Mouse (Mus musculus): ENCODE measurements around the gene Olfr424. TPM values are rescaled to one million over a fixed set of nuclear protein-coding genes. Genes with fewer than 3 reads are reported as not detected.

Gene Olfr424
- total RNA-seq (2015; ENCODE audit: low replicate concordance) (not detected in 2 replicates), total RNA-seq (2017; ENCODE audit: low replicate concordance) (not detected in 2 replicates)

GRCm38 (mm10) chr1:174131217-174131616 lies at the start of gene Olfr424:
Olfr424 (plus strand) TSS chr1:174131517.
- ATAC-seq (replicated peaks; ENCODE audit: low FRiP score, poor library complexity, severe bottlenecking) = no peak

DNA sequence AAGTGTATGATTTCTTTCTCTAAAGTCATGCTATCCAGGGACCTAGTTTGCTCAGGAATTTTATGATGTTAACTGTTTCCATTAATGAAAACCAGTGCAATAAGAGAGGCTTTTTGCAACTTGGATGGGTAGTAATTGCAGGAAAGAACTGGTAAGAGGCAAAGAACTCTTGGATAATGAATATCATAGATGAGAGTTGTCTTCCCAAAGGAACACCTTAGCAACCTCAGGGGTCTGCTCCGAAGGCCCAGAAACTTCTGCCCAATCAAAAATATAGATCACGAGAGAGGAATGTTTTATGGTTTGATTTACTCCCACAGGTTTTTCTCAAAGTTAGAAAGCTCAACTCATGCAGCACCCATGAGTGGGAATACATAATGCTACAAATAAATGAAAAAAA lies 47.3 kb upstream of the Olfr424 start, which contains the start of gene Olfr429:
Olfr429 (plus strand) TSS at position 301 of the 400 bp plus-strand sequence.
- ATAC-seq (replicated peaks; ENCODE audit: low FRiP score, poor library complexity, severe bottlenecking) = no peak

DNA sequence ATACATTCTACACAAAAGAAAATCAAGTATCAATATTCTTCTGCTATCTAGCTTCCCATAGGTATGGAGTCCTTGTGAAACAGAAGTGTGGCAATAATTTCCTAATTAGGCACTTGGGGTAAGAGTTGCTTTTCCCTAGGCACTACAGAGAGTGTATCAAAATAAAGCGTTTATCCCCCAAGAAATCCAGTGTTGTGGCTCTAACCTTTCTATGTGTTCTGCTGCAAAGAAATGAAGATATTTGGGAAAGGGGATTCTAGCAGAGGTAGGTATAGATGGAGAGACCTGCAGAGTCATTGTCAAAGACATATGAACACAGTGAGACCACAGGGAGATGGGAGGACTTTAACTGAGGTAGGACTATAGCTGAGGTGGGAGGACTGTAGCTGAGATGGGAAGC lies 34.7 kb upstream of the Olfr424 start, which contains the start of gene Olfr427:
Olfr427 (plus strand) TSS at position 301 of the 400 bp plus-strand sequence.
- ATAC-seq (replicated peaks; ENCODE audit: low FRiP score, poor library complexity, severe bottlenecking) = no peak

- ATAC-seq (replicated peaks; ENCODE audit: low FRiP score, poor library complexity, severe bottlenecking) = no peak
These were observed 27.6 kb upstream of the Olfr424 start for GRCm38 (mm10) chr1:174103735-174104134.

DNA sequence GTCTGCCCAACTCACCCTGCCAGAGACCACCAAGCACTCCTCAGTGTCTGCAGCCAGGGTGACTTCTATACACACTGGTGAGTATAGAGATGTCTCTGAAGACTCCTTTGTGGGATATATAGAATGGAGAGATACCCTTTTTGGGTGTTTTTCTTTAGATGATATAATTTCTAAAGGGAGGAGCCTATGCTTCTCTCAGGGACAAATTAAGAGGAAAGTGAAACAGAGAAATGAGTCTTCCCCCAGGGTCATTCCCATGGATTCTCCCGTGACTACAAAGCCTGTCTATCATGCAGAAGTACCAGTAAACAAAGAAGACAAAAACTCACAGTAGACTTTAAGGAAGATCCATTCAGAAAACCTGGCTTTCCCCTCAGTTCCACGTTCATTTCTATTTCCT lies 10.3 kb upstream of the Olfr424 start, which contains the start of gene Olfr231:
Olfr231 (minus strand) TSS at position 101 of the 400 bp plus-strand sequence.
- no peak for ATAC-seq (replicated peaks; ENCODE audit: low FRiP score, poor library complexity, severe bottlenecking)

DNA sequence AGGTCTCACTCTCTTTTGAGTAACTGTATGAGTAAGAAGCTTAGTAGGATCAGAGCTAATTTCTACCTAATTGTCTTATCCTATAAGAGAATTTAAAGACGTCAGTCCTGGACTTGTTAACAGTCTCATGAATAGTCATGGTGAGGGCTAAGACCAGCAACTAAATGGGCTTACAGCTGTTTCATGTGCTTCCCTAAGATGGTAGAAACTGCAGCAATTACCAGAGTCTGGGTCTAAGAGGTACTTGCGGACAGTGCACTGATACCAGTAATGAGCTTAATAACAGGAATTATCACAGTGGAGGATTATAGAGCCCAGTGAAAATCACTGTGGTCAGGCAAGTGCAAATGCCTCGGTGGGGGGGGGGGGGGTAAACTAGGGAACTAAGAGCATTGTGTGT lies 682 bp downstream of the Olfr424 start:
- ATAC-seq (replicated peaks; ENCODE audit: low FRiP score, poor library complexity, severe bottlenecking) = 0 out of 2 replicates have a peak, but pooled peaks have one; percentile 9

- no peak for ATAC-seq (replicated peaks; ENCODE audit: low FRiP score, poor library complexity, severe bottlenecking)
These were observed 10.1 kb downstream of the Olfr424 start for GRCm38 (mm10) chr1:174141384-174141783.

GRCm38 (mm10) chr1:174146696-174147095 lies 15.4 kb downstream of the Olfr424 start:
- no peak for ATAC-seq (replicated peaks; ENCODE audit: low FRiP score, poor library complexity, severe bottlenecking)

GRCm38 (mm10) chr1:174149289-174149688 lies 18.0 kb downstream of the Olfr424 start:
- ATAC-seq (replicated peaks; ENCODE audit: low FRiP score, poor library complexity, severe bottlenecking) = no peak

DNA sequence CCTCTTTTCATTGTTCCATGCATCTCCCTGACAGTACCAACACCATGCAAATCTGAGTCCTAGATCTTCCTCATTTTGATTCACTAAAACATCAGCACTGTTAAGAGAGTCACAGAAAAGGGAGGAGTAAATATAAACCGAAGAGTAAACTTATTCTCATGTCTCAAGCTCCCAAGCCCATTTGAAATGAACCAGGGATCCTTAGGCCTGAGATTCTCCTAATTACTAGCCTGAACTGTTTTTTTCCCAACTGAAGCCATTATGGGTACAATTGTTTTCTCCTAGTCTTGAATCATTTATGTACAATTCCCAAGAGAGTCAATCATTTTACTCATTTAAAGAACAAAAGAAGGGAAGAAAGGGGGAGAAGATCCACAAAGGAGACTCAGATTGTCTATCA lies 24.0 kb downstream of the Olfr424 start, which contains the start of gene Olfr420:
Olfr420 (plus strand) TSS at position 301 of the 400 bp plus-strand sequence.
- no peak for ATAC-seq (replicated peaks; ENCODE audit: low FRiP score, poor library complexity, severe bottlenecking)

DNA sequence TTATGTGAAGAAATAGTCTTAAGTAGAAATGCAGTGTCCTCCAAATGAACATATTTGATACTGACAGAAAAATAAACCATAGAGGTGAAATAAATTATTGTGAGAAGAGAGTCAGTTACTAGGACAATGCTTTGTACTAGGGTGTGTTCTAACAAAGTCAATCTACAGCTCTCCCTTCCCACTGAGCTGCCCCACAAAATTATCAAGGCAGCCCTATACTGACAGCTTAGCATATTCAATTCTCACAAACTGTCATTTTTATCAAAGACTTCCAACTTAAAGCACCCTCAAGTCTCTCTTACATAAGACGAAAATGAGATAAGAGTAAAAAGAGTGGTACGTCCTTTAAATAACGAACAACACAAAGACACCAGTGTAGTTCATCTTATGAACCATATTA lies 26.3 kb downstream of the Olfr424 start:
- ATAC-seq (replicated peaks; ENCODE audit: low FRiP score, poor library complexity, severe bottlenecking) = no peak

GRCm38 (mm10) chr1:174158512-174158911 lies 27.2 kb downstream of the Olfr424 start:
- ATAC-seq (replicated peaks; ENCODE audit: low FRiP score, poor library complexity, severe bottlenecking) = peak; percentile 33; the same call in 1 of the 2 replicates

DNA sequence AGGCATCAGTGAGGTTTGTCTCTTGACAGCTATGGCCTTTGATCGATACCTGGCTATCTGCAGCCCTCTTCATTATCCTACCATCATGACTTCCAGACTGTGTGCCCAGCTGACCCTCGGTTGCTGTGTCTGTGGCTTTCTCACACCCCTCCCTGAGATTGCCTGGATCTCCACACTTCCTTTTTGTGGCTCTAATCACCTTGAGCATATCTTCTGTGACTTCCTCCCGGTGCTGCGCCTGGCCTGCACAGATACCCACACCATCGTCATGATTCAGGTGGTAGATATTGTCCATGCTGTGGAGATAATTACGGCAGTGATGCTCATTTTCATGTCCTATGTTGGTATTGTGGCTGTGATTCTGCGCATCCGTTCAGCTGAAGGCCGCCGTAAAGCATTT lies 27.8 kb downstream of the Olfr424 start:
- 0 out of 2 replicates have a peak, but pooled peaks have one; percentile 12 for ATAC-seq (replicated peaks; ENCODE audit: low FRiP score, poor library complexity, severe bottlenecking)

DNA sequence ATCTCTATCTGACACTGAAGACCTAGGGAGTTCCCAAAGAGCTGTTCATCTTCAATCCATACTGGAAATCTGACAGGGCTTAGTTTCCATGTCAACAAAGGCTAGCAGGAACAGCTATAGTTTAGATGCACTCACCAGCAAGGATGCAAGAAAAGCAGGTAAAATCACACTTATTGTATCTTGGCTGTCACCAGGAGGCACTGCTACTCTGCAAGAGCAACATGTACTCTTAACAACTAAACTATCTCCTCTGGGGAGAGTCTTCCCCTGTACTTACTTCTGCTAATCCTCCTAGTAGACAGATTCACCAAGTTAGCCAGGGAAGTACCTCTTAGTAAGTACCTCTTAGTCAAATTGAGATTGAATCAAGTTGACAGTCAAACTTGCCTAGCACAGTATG lies 37.7 kb downstream of the Olfr424 start:
- 0 out of 2 replicates have a peak, but pooled peaks have one; percentile 25 for ATAC-seq (replicated peaks; ENCODE audit: low FRiP score, poor library complexity, severe bottlenecking)

- ATAC-seq (replicated peaks; ENCODE audit: low FRiP score, poor library complexity, severe bottlenecking) = peak; percentile 42
These were observed 39.6 kb downstream of the Olfr424 start for GRCm38 (mm10) chr1:174170706-174171501.

GRCm38 (mm10) chr1:174171537-174171936 lies 40.2 kb downstream of the Olfr424 start:
- ATAC-seq (replicated peaks; ENCODE audit: low FRiP score, poor library complexity, severe bottlenecking) = peak; percentile 86

DNA sequence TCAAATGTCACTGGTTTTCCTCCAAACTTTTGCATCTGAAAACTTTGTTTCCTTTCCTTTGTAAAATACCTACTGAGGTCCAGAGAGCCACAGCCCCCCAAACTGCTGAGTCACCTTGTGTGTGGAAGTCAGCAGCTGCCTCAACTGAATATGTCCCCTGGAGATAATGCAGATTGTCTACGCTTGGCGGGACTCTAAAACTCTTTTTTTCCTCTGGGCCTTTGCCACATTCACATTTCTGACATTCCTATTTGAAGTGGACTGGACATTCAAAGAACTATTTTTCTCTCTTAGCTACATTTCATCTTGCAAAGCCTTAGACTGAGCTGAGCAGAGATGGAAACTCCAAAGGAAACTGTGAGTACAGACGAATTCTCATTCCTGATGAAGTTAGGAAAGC lies 41.3 kb downstream of the Olfr424 start, which contains the start of gene Spta1:
Spta1 (plus strand) TSS at position 172 of the 400 bp plus-strand sequence.
- peak; percentile 78 for ATAC-seq (replicated peaks; ENCODE audit: low FRiP score, poor library complexity, severe bottlenecking)

Measured in erythroblast, adult 5-6 weeks (primary cell).